Mouse (Mus musculus): ENCODE data around the gene Tbc1d14. TPM values are rescaled to one million over a fixed set of nuclear protein-coding genes. Genes with fewer than 3 reads are reported as not detected.
A peak's percentile ranks its signal among the peaks of the same experiment; 100 is the strongest.

Tbc1d14 gene
- polyA plus RNA-seq, 1 experiment from 2014 or later: 40.1 TPM

GRCm38 (mm10) chr5:36451119-36451518 lies 142.0 kb downstream of the Tbc1d14 start:
- H3K4me3 ChIP-seq: no peak overlapping the region

GRCm38 (mm10) chr5:36449710-36450358 lies 143.2 kb downstream of the Tbc1d14 start:
- peaks cover 13% of the 10 kb centered on the region for H3K4me1 ChIP-seq
- no peak overlapping the region for H3K27ac ChIP-seq
- H3K4me2 ChIP-seq: no peak overlapping the region
- no peak for ATAC-seq (ENCODE audit: insufficient number of reproducible peaks, low FRiP score, low TSS enrichment, low read depth)
- no peak overlapping the region for H3K4me3 ChIP-seq
- no peaks in the 10 kb centered on the region; the same call in none of the 2 replicates for H3K27me3 ChIP-seq
- no peak overlapping the region for H3K9ac ChIP-seq
- no peaks in the 10 kb centered on the region for H3K36me3 ChIP-seq
- 67% methylated on average over 6 of the region's 6 CpGs for WGBS
- no peaks in the 10 kb centered on the region for H3K9me3 ChIP-seq

More at GRCm38 (mm10) chr5:36451119-36451518, 142.0 kb downstream of the Tbc1d14 start:
- Histone ChIP-seq H3K9ac (no peak overlapping the region), H3K4me2 (no peak overlapping the region), H3K27ac (no peak overlapping the region), H3K9me3 (no peaks in the 10 kb centered on the region), H3K36me3 (no peaks in the 10 kb centered on the region), H3K4me1 (0 out of 2 replicates have a peak, but pooled peaks cover 3% of the 10 kb centered on the region), H3K27me3 (no peaks in the 10 kb centered on the region; the same call in 1 of the 2 replicates)
- 26% methylated on average over 10 of the region's 10 CpGs for WGBS
- ATAC-seq (ENCODE audit: insufficient number of reproducible peaks, low FRiP score, low TSS enrichment, low read depth): no peak

- Histone ChIP-seq H3K27me3 (no peaks in the 10 kb centered on the region; the same call in none of the 2 replicates), H3K9ac (no peak overlapping the region), H3K9me3 (no peaks in the 10 kb centered on the region), H3K4me2 (no peak overlapping the region), H3K4me3 (no peak overlapping the region), H3K27ac (no peak overlapping the region), H3K4me1 (peaks cover 24% of the 10 kb centered on the region), H3K36me3 (no peaks in the 10 kb centered on the region)
- 94% methylated on average over 12 of the region's 12 CpGs for WGBS
- ATAC-seq (ENCODE audit: insufficient number of reproducible peaks, low FRiP score, low TSS enrichment, low read depth): no peak
Measured at GRCm38 (mm10) chr5:36447872-36448271, 145.2 kb downstream of the Tbc1d14 start.

- 38% methylated on average over 9 of the region's 9 CpGs for WGBS
- Histone ChIP-seq H3K4me2 (no peak overlapping the region), H3K27me3 (no peaks in the 10 kb centered on the region; the same call in none of the 2 replicates), H3K36me3 (no peaks in the 10 kb centered on the region), H3K4me3 (no peak overlapping the region), H3K4me1 (peaks cover 35% of the 10 kb centered on the region), H3K27ac (no peak overlapping the region), H3K9me3 (no peaks in the 10 kb centered on the region), H3K9ac (no peak overlapping the region)
- no peak for ATAC-seq (ENCODE audit: insufficient number of reproducible peaks, low FRiP score, low TSS enrichment, low read depth)
Measured at GRCm38 (mm10) chr5:36446166-36446890, 146.7 kb downstream of the Tbc1d14 start.

GRCm38 (mm10) chr5:36445028-36445427 lies 148.0 kb downstream of the Tbc1d14 start:
- 19% methylated on average over 8 of the region's 8 CpGs for WGBS
- Histone ChIP-seq H3K4me3 (no peak overlapping the region), H3K36me3 (no peaks in the 10 kb centered on the region), H3K4me1 (peaks cover 43% of the 10 kb centered on the region), H3K27ac (peak overlapping the region; percentile 30; the same call in 1 of the 2 replicates), H3K4me2 (no peak overlapping the region), H3K9ac (no peak overlapping the region), H3K9me3 (no peaks in the 10 kb centered on the region), H3K27me3 (no peaks in the 10 kb centered on the region; the same call in none of the 2 replicates)
- no peak for ATAC-seq (ENCODE audit: insufficient number of reproducible peaks, low FRiP score, low TSS enrichment, low read depth)

- no peak overlapping the region for H3K9ac ChIP-seq
- H3K9me3 ChIP-seq: no peaks in the 10 kb centered on the region
- ATAC-seq (ENCODE audit: insufficient number of reproducible peaks, low FRiP score, low TSS enrichment, low read depth): no peak
- peak overlapping the region; percentile 30; the same call in 1 of the 2 replicates for H3K27ac ChIP-seq
- peaks cover 43% of the 10 kb centered on the region for H3K4me1 ChIP-seq
- H3K4me2 ChIP-seq: no peak overlapping the region
- no peaks in the 10 kb centered on the region for H3K36me3 ChIP-seq
- no peaks in the 10 kb centered on the region; the same call in none of the 2 replicates for H3K27me3 ChIP-seq
- 42% methylated on average over 4 of the region's 4 CpGs for whole genome bisulfite sequencing
- no peak overlapping the region for H3K4me3 ChIP-seq
Measured at GRCm38 (mm10) chr5:36444611-36445010, 148.5 kb downstream of the Tbc1d14 start.

- H3K9me3 ChIP-seq: no peaks in the 10 kb centered on the region
- peak overlapping the region; percentile 33; the same call in 1 of the 2 replicates for H3K27ac ChIP-seq
- no peak for ATAC-seq (ENCODE audit: insufficient number of reproducible peaks, low FRiP score, low TSS enrichment, low read depth)
- H3K9ac ChIP-seq: no peak overlapping the region
- no peaks in the 10 kb centered on the region; the same call in none of the 2 replicates for H3K27me3 ChIP-seq
- 53% methylated on average over 3 of the region's 3 CpGs for WGBS
- H3K4me2 ChIP-seq: no peak overlapping the region
- no peak overlapping the region for H3K4me3 ChIP-seq
- no peaks in the 10 kb centered on the region for H3K36me3 ChIP-seq
- H3K4me1 ChIP-seq: peaks cover 41% of the 10 kb centered on the region
Measured at GRCm38 (mm10) chr5:36440741-36441140, 152.3 kb downstream of the Tbc1d14 start.

Other genes starting within 250 kb of the Tbc1d14 start
- gene Sorcs2, start 195.1 kb downstream of the Tbc1d14 start, polyA plus RNA-seq (2015; fragmentation: Nextera tagmentation; extraction: Ambion mirVana): 25.4 and 26.6 TPM in 2 replicates
- 48.8 and 52.7 TPM in 2 replicates for gene Grpel1, start 128.3 kb downstream of the Tbc1d14 start, polyA plus RNA-seq (2015; fragmentation: Nextera tagmentation; extraction: Ambion mirVana)
- 2.1 TPM in 2 replicates for gene Tada2b, start 109.0 kb downstream of the Tbc1d14 start, polyA plus RNA-seq (2015; fragmentation: Nextera tagmentation; extraction: Ambion mirVana)
- 0.10 and 0.14 TPM in 2 replicates for gene Ccdc96, start 108.7 kb downstream of the Tbc1d14 start, polyA plus RNA-seq (2015; fragmentation: Nextera tagmentation; extraction: Ambion mirVana)
- 16.6 and 17.9 TPM in 2 replicates for gene D5Ertd579e, start 102.7 kb upstream of the Tbc1d14 start, polyA plus RNA-seq (2015; fragmentation: Nextera tagmentation; extraction: Ambion mirVana)
- gene Bloc1s4, start 155.4 kb upstream of the Tbc1d14 start, polyA plus RNA-seq (2015; fragmentation: Nextera tagmentation; extraction: Ambion mirVana): 26.4 and 31.5 TPM in 2 replicates
- gene Mrfap1, start 203.5 kb upstream of the Tbc1d14 start, polyA plus RNA-seq (2015; fragmentation: Nextera tagmentation; extraction: Ambion mirVana): 492 and 496 TPM in 2 replicates
- gene Man2b2, start 237.4 kb upstream of the Tbc1d14 start, polyA plus RNA-seq (2015; fragmentation: Nextera tagmentation; extraction: Ambion mirVana): 21.2 and 22.5 TPM in 2 replicates